Mouse (Mus musculus) cerebral cortex, adult 2 months (tissue): ENCODE data around the gene Mpdz.

Experiments used
- WGBS: fragments of 180-500 bp; shearing (Covaris S2); methylation state at CpG from one replicate; pipeline ENCODE4 v1.1.7; 2018; 5-methylcytosine and 5-hydroxymethylcytosine counted together

The Mpdz gene

DNA sequence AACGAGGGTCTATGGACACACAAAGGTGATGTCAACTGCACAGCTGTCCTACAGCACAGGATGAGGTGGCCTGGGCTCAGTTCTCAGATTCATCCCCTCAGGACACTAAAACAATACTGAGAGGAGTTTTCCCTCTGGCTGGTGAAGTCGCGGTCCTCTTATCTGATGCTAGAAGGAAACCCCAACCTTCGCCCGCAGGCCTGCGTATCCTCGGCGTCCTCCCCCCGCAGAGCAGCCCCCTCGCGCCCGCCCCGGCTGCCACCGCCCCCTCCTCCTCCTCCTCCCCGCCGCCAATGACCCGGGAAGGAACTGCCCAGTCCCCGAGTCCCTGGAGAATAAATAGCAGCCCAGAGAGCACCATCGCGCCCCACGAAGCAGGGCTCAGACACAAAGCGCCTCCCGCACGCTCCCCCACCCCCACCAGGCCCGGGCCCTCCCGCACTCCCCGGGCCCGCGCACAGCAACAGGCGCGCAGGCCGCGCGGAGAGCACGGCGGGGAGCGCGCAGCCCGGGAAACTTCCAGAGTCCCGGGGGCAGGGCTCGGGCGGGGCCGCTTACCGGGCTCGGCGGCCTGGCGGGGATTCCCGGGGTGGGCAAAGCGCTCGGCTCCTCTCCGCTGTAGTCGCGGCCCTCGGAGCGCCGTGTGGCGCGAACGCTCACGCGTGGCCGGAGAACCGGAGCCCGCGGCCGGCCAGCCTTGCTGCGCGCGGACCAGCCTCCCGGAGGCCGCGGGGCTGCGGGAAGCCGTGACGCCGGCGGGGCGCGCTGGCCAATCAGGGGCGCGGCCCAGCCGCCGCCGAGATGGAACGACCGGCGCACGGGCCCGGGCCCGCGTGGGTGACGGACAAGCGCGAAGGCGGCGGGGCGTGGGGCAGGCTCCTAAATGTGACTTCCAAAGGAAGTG lies at the start of gene Mpdz:
Gene Mpdz, minus strand, starts transcription at position 738 of the 904 bp plus-strand sequence.
- WGBS: under 1% methylated on average over 96 of the region's 97 CpGs

- WGBS: 75% methylated on average over 2 of the region's 2 CpGs
These were observed 47.9 kb upstream of the Mpdz start for GRCm38 (mm10) chr4:81490556-81490955.

DNA sequence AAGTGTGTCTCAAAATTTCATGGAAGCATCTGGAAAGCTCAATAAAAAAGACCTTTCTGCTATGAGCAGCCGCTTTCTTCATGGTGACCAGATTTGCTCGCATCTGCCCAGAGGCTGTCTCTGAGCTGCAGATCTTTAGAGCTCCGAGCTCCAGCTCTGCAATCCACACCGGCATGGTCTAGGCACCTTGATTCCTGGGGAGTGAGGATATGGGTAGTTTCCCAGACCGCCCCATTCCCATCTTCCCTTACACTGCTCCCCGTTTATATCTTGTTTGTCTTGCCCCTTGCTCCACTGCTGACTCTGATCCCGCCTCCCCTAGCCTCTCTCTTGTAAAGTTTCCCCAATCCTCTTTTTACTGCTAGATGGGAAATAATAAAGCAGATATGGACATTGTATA lies 42.0 kb upstream of the Mpdz start:
- 81% methylated on average over 7 of the region's 7 CpGs for WGBS

DNA sequence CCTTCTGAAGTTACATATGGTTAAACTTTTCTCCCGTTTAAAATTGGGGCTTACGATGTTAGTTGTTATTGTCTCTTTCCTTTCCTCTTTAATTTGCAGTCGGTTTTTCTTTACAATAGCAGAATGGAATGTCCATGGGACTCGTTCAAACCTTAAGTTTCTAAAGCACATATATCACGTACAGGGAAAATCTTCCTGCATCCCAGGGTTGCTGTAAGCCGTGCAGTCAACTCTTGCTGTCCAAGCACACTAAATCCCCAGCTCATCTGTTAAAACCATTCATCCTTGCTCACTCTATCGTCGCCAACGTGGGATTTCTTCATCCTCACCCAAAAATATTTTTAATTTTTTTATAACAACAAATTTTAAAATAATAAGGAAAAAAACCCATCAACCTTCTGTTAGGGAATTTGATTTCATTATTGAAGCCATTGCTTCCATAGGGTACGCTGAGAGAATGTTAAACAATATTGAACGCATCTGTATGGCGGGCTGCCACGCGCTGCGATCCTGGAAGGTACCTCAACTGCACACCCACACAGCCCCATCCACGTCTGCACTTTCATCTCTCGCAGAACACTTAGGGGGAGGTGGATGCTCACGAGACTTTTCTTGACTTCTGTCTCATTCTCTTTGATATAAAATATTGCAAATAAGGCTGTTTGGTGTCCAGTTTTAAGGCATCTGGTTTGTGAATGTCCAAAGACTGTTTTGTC lies 41.4 kb upstream of the Mpdz start:
- WGBS: 72% methylated on average over 18 of the region's 18 CpGs

DNA sequence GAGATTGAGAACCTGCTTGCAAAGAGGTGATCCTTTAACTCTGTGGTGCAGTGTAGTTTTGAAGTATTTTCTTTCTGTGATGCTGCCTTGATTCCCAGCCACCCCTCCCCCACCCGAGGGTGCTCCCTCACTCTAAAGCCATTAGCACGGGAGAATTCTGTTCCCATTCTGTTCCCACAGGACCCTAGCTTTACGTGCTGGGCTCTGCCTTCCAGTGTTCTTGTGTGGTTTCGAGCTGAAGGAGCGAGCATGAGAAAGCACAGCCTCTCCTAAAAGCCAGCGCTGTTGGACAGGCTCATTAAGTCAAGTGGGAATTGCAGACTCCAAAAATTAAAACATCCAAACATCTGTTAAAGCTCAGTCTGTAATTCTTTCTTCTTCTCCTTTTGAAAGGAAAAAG lies 40.5 kb upstream of the Mpdz start:
- 37% methylated on average over 6 of the region's 6 CpGs for WGBS

GRCm38 (mm10) chr4:81466821-81467220 lies 24.2 kb upstream of the Mpdz start:
- 88% methylated on average over 4 of the region's 4 CpGs for WGBS

GRCm38 (mm10) chr4:81465172-81465571 lies 22.6 kb upstream of the Mpdz start:
- WGBS: 94% methylated on average over 3 of the region's 3 CpGs

- WGBS: 53% methylated on average over 4 of the region's 4 CpGs
These were observed 19.6 kb upstream of the Mpdz start for GRCm38 (mm10) chr4:81462253-81462652.

GRCm38 (mm10) chr4:81458921-81459320 lies 16.3 kb upstream of the Mpdz start:
- WGBS: 98% methylated on average over 1 of the region's 1 CpGs

DNA sequence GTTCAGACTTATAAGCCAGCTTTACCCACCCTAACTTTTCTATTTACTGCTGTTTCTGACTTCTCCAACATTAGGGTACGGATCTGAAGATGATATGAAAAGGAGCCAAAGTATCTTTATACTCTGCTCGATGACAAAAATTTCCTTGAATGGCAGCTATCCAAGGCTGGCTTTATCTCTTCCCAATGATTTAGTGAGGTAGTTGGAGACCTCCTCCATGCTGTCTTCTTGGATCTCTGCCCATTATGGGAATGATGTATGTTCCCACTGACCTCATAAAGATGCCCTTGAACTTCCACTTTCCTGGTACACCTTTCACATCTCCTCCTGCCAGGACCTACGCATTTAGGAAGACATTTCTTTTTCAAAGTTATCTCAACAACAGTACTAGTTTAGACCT lies 11.2 kb upstream of the Mpdz start:
- 70% methylated on average over 3 of the region's 3 CpGs for WGBS

- 70% methylated on average over 2 of the region's 2 CpGs for WGBS
These were observed 9.6 kb upstream of the Mpdz start for GRCm38 (mm10) chr4:81452183-81452582.

DNA sequence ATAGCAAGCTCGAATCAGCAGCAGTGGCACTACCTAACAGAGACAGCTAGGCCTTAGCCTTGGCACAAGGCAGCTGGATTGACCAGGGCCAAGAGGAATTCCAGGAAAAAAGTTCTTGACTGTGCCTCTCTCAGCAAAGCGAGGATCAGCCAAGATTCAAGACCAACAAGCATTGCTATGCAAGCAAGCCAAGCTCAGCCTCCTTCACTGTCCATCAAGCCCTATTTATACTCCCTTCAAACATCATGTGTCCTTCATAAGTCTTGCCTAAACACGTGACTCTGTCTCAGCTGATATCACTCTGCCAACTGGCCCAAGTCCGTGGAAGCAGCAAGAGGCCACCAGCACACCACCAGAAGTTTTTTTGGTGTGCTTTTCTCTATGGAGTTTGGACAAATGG lies 6.8 kb upstream of the Mpdz start:
- WGBS: 84% methylated on average over 4 of the region's 4 CpGs

DNA sequence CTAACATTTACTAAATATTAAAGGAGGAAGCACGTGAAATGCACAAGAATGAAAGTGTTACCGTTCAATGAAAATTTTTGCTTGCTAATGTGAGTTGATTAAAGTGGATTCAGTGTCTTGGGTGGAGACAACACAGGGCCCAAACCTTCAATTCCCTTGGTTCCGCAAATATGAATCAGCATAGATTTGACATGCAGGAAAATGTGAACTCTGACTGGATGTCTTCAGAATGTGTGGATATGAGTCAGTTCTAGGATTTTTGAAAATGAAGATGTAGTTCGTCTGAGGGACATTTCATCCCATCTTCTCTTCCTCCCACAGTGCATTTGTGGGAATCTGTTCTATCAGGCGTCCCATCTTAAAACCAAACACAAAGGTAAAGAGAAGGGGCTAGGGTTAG lies 951 bp upstream of the Mpdz start:
- WGBS: 93% methylated on average over 5 of the region's 5 CpGs

GRCm38 (mm10) chr4:81433961-81434360 lies 8.7 kb downstream of the Mpdz start:
- WGBS: 68% methylated on average over 3 of the region's 3 CpGs

- WGBS: 62% methylated on average over 4 of the region's 4 CpGs
These were observed 11.8 kb downstream of the Mpdz start for GRCm38 (mm10) chr4:81430826-81431225.

DNA sequence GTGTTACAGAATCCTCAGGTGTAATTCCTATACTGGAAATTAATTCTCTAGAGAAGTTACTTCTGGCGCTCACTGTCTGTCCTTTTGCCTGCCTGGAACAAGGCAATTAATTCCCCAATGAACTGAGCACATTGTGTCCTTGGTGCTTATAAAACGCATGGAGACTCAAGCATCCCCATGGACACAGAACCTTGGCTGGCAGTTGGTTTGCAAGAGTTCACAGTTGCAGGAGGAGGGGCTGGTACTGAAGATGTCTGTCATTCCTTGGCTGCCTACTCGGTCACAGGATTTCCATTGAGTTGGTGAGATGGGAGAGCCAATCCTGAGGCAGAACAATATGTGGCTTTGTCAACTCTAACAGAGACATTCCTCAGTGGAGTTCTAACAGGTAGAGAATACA lies 12.5 kb downstream of the Mpdz start:
- WGBS: 68% methylated on average over 3 of the region's 3 CpGs

DNA sequence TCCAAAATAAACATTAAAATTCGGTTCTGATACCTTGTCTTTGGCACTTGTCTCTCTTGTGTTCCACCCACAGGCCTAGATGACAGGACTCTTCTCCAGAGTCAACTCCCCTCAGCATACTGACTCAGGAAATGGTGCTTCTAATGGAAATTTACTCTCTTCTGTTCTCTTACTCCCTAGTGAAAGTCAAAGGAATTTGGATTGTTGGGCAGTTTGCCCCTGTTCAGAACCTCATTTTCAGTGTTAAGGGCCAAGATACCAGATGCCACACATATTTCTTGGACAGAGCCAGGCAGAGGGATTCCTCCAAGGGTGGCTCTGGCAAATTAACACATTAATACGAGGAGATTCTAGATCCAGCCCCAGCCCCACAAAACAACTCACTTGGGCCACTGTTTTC lies 12.9 kb downstream of the Mpdz start:
- WGBS: 63% methylated on average over 2 of the region's 2 CpGs

DNA sequence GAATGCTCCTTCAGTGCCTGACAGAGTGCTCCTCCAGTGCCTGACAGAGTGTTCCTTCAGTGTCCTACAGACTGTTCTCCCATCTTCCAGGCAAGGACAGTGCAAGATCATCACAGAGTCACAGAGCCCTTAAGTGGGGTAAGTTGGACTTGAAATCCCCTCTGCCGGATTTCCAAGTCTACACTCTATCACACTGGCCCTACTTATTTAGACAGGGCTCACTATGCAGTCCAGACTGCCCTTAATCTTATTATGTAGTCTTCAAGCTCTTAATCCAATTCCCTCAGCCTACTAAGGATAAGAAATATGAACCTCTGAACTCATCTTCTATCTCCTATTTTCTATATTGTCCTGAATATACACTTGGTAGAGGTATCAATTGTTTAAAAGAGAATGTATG lies 19.1 kb downstream of the Mpdz start:
- WGBS: 79% methylated on average over 1 of the region's 1 CpGs

GRCm38 (mm10) chr4:81421621-81422020 lies 21.0 kb downstream of the Mpdz start:
- WGBS: 82% methylated on average over 2 of the region's 2 CpGs

GRCm38 (mm10) chr4:81415324-81416026 lies 27.1 kb downstream of the Mpdz start:
- WGBS: 72% methylated on average over 10 of the region's 10 CpGs

DNA sequence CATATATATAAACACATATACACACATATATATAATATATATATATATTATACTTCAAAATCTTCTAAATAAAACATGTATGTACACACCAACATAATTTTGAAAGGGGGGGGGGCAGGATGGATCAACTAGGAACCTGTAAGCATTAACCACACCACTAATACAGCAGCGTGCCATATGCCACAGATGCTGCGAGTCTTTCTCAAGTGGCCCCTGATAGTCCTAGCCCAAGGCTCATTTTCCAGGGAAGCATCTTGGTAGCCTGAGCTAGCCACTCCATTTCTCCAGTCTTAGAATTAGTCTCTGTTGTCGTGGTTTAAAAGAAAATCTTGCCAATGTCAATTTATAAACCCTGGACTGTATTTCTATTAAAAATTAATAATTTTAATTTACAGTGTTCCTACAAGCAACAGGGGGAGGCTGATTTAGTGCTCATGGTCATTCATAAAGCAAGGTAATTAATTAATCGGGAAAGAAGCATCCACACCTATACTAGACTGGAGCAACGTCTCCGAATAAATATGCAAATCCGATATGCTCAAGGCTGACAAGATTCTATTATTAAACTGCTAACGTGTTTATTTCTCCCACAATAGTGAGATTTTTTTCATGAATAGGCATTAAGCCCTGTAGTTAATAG lies 27.8 kb downstream of the Mpdz start:
- WGBS: 56% methylated on average over 8 of the region's 8 CpGs

DNA sequence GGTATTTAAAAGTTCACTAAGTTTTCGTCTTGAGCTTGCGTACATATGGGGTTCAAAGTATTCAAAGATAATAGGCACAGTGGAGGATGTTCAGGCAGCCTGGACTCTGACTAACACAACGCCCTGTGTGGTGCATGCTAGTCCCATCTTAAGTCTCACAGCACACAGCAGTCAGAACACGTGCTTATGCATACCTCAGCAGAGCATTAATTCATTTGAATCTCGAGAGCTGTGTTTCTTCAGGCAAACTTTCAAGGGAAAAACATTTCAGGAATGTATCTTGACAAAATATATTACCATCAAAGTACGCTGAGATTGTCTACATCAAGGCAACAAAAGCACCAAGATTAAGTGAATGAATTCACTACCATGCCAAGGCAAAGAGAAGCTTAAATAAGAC lies 45.7 kb downstream of the Mpdz start:
- 88% methylated on average over 6 of the region's 6 CpGs for WGBS
